Mouse (Mus musculus): ENCODE data around the gene Gsta1. TPM values are rescaled to one million over a fixed set of nuclear protein-coding genes. Genes with fewer than 3 reads are reported as not detected.
"Not testable (repeated sequence)": the region's sequence is repeated elsewhere in the genome, so short reads cannot be mapped to it uniquely, and the experiment has no call there.

Gsta1 gene
- polyA plus RNA-seq, 1 experiment from 2014 or later: not detected

DNA sequence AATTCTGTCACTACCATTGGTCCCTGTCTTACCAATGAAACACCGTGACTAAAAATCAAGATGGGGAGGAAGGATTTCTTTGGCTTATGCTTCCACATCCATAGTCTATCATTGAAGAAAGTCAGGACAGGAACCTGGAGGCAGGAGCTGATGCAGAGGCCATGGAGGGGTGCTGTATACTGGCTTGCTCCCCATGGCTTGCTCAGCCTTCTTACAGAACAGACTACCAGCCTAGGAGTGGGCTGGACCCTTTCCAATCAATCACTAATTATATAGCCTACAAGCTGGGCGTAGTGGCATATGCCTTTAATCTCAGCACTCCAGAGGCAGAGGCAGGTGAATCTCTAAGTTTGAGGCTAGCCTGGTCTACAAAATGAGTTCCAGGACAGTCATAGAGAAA is 19.6 kb upstream of the Gsta1 start:
- no peak for ATAC-seq (ENCODE audit: low FRiP score, low read depth)
- H3K4me2 ChIP-seq: no peak overlapping the region
- no peak overlapping the region for H3K9ac ChIP-seq
- H3K4me3 ChIP-seq: no peak overlapping the region
- H3K36me3 ChIP-seq: no peaks in the 10 kb centered on the region
- H3K27me3 ChIP-seq: no peaks in the 10 kb centered on the region
- H3K27ac ChIP-seq (replicated peaks): no peak overlapping the region
- no peaks in the 10 kb centered on the region for H3K9me3 ChIP-seq
- H3K4me1 ChIP-seq (replicated peaks): no peaks in the 10 kb centered on the region
- 95% methylated on average over 2 of the region's 2 CpGs for WGBS

DNA sequence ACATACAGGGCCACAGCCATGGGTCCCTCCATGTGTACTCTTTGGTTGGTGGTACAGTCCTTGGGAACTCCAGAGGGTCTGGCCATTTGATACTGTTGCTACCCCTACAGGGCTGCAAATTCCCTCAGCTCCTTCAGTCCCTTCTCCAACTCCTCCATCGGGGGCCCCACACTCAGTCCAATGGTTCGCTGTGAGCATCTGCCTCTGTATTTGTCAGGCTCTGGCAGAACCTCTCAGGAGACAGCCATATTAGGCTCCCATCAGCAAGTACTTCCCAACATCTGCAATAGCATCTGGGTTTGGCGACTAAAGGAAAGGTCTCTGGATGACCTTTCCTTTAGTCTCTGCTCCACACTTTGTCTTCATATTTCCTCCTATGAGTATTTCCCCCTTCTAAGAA is 18.9 kb upstream of the Gsta1 start:
- Histone ChIP-seq H3K9me3 (no peaks in the 10 kb centered on the region), H3K27me3 (no peaks in the 10 kb centered on the region), H3K4me3 (no peak overlapping the region), H3K4me1 (replicated peaks) (no peaks in the 10 kb centered on the region), H3K4me2 (no peak overlapping the region), H3K36me3 (no peaks in the 10 kb centered on the region), H3K9ac (no peak overlapping the region), H3K27ac (replicated peaks) (no peak overlapping the region)
- no peak for ATAC-seq (ENCODE audit: low FRiP score, low read depth)
- 93% methylated on average over 3 of the region's 3 CpGs for whole genome bisulfite sequencing

DNA sequence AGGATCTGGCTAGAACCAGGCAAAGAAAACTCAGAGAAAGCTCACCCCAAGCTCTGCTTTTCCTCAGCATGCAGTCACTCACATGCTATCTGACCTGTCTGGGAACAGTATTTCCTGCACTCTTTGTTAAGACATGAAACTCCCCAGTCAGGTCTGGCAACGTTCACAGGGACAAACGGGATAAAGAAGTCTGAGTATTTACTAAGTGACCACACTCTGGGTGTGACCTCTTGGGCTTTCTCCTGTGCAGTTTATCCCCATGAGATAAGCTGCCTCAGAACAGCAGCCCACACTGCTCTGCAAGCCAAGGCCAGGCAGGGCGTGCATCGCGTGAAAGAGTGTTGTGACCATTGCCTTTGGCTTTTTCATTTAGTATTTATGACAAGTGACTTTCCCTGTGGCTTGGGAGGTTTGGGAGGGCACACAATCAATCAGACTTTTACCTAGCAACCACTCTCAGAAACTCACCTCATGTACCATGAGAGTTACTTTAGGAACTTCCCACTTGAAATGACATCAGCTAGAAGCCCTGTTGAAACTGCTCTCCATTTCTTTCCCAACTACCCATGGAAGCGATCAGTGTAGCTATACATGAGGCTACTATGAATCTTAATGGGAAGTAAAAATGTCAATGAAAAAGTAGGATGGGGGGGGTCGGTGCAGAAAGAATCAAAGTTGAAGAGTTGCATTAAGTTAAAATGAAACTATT is 18.0 kb upstream of the Gsta1 start:
- no peak overlapping the region for H3K9ac ChIP-seq
- no peaks in the 10 kb centered on the region for H3K36me3 ChIP-seq
- 87% methylated on average over 7 of the region's 7 CpGs for WGBS
- no peak overlapping the region for H3K4me2 ChIP-seq
- no peaks in the 10 kb centered on the region for H3K4me1 ChIP-seq (replicated peaks)
- ATAC-seq (ENCODE audit: low FRiP score, low read depth): no peak
- no peaks in the 10 kb centered on the region for H3K9me3 ChIP-seq
- H3K4me3 ChIP-seq: no peak overlapping the region
- no peaks in the 10 kb centered on the region for H3K27me3 ChIP-seq
- no peak overlapping the region for H3K27ac ChIP-seq (replicated peaks)

DNA sequence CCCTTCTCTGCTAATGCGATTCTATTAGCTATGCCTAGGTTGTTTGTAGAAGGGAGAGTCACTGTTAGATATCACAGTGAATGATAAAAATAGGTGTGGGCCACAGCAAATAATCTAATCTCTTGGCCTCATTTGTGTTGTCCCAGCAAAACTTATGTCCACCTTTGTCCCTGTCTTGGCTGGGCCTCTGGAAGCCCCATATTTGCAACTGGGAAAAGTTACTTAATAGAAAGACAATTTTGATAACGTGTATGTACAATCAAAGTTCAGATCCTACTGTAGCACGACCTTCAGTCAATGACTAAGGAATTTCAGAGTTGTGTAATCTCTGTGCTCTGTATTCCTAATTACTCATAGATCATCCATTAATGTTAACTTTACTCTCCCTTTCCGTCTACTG is 13.4 kb upstream of the Gsta1 start:
- WGBS: 81% methylated on average over 4 of the region's 4 CpGs
- Histone ChIP-seq H3K27me3 (no peaks in the 10 kb centered on the region), H3K9ac (no peak overlapping the region), H3K36me3 (no peaks in the 10 kb centered on the region), H3K4me1 (replicated peaks) (no peaks in the 10 kb centered on the region), H3K9me3 (no peaks in the 10 kb centered on the region), H3K4me2 (no peak overlapping the region), H3K4me3 (no peak overlapping the region), H3K27ac (replicated peaks) (no peak overlapping the region)
- ATAC-seq (ENCODE audit: low FRiP score, low read depth): no peak

DNA sequence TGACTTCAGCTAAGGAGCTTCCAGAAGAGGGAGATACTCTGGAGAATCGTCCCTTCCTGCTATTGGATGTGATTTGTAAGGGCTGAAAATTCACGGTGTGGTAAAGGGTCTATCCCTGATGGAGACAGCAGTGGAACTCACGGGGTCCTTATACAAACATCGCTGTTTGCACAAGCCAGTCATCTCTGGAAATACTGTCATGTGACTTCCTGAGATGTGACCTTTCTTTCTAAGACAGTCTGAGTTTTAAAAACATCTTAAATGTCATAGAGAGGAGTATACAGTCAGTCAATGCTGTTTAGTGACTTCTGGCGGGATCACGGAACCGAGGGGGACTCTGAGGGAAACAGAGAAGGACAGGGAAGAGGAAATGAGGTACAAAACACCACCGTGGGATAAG is 7.8 kb upstream of the Gsta1 start:
- Histone ChIP-seq H3K27me3 (no peaks in the 10 kb centered on the region), H3K9ac (no peak overlapping the region), H3K9me3 (no peaks in the 10 kb centered on the region), H3K36me3 (no peaks in the 10 kb centered on the region), H3K4me2 (no peak overlapping the region), H3K4me3 (no peak overlapping the region), H3K27ac (replicated peaks) (no peak overlapping the region), H3K4me1 (replicated peaks) (no peaks in the 10 kb centered on the region)
- 80% methylated on average over 8 of the region's 8 CpGs for WGBS
- ATAC-seq (ENCODE audit: low FRiP score, low read depth): no peak

DNA sequence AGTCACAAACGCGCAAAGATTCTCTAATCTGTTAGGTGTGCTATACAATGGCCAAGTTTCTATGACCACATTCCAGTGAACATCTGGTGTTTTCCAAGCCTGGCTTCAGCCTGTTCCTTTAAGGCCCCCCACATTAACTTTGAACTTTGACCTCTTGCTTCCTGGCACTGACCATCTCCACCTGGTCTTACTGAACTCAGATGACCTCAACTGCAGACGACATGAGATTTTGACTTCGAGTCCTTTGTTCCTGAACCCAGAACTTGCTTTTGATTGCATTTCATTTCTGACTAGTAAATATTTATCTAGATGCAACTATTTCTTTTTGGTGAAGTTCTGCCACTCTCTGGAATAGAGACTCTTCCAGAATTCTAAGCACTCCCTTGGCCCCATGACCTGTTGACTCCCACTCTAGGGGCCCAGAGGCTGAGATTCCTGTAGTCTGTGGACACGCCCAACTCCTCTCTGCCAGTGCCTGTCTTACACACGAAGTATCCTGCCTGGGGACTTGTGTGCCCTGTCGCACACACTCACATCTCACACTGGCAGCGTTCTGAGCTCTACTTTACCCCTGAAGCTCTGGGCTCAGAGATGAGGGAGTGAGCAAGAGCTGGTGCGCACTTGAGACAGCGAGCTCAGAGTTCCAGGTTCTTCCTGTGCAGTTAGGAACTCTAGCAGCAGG is 7.1 kb upstream of the Gsta1 start:
- no peaks in the 10 kb centered on the region for H3K36me3 ChIP-seq

DNA sequence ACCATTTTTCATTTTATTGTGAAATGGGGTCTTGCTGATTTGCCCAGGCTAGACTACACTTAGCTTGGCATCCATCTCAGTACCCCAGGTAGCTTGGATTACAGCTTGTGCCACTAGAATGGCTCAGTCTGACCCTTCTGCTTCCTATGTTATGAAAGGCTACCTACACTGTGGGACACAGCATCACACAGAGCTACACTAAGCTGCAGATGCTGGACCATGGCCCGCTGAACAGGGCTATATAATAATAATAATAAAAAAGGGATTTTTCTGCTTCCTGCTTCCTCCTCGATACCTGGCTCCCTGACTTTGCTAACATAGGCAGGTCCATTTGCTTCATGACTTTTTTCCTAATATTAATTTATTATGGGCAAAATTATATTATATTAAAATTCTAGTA is 6.0 kb upstream of the Gsta1 start:
- 83% methylated on average over 2 of the region's 2 CpGs for WGBS
- H3K27me3 ChIP-seq: no peaks in the 10 kb centered on the region
- no peaks in the 10 kb centered on the region for H3K9me3 ChIP-seq
- no peak overlapping the region for H3K4me2 ChIP-seq
- no peak overlapping the region for H3K27ac ChIP-seq (replicated peaks)
- no peak for ATAC-seq (ENCODE audit: low FRiP score, low read depth)
- H3K9ac ChIP-seq: no peak overlapping the region
- H3K4me1 ChIP-seq (replicated peaks): no peaks in the 10 kb centered on the region
- H3K4me3 ChIP-seq: no peak overlapping the region
- H3K36me3 ChIP-seq: no peaks in the 10 kb centered on the region

More for the DNA sequence above, 7.1 kb upstream of the Gsta1 start:
- Histone ChIP-seq H3K9me3 (no peaks in the 10 kb centered on the region), H3K4me2 (no peak overlapping the region), H3K27me3 (no peaks in the 10 kb centered on the region), H3K9ac (no peak overlapping the region), H3K4me3 (no peak overlapping the region), H3K27ac (replicated peaks) (no peak overlapping the region), H3K4me1 (replicated peaks) (no peaks in the 10 kb centered on the region)
- 83% methylated on average over 10 of the region's 10 CpGs for WGBS
- ATAC-seq (ENCODE audit: low FRiP score, low read depth): no peak

DNA sequence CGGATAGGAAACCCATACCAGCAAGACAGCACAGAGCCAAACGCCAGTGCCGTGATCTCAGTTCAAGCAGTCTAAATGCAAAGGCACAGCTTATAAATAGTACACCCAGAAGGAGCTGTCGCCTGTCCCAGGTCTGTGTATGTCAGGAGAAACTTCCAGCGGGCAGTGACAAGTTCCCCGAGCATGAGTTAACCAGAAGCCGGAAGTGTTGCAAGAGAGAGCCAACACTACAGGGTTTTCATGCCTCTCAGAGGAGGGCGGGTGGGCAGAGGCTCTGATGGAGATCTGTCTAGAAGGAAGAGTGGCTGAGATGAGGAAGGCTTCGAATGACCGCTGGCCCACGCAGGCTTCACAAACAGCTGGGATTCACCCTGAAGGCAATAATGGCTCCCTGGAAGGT is 5.2 kb upstream of the Gsta1 start:
- 88% methylated on average over 11 of the region's 11 CpGs for WGBS
- H3K27me3 ChIP-seq: no peaks in the 10 kb centered on the region
- ATAC-seq (ENCODE audit: low FRiP score, low read depth): no peak
- H3K9ac ChIP-seq: no peak overlapping the region
- H3K4me3 ChIP-seq: no peak overlapping the region
- no peak overlapping the region for H3K4me2 ChIP-seq
- no peaks in the 10 kb centered on the region for H3K36me3 ChIP-seq
- no peaks in the 10 kb centered on the region for H3K9me3 ChIP-seq
- H3K4me1 ChIP-seq (replicated peaks): no peaks in the 10 kb centered on the region
- H3K27ac ChIP-seq (replicated peaks): no peak overlapping the region

DNA sequence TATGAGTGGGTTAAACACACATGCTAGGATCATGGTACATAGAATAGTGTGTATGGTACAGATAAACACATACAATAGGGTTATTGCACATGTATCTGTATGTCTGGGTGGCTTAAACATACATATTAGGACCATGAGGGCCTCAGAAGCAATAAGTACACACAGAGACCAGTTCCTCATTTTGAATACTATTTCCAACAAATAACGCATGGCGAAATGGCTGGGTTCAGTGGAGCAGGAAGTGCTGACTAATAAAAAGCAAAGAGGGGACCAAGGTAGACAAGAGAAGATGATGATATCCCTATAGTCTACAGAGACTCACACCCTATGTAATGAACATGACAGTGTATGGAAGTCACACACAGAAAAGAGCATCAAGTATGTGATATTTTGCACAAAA is 2.3 kb upstream of the Gsta1 start:
- no peak overlapping the region for H3K4me2 ChIP-seq
- no peaks in the 10 kb centered on the region for H3K27me3 ChIP-seq
- H3K27ac ChIP-seq (replicated peaks): no peak overlapping the region
- WGBS: 93% methylated on average over 2 of the region's 2 CpGs
- no peak overlapping the region for H3K9ac ChIP-seq
- no peaks in the 10 kb centered on the region for H3K4me1 ChIP-seq (replicated peaks)
- no peak overlapping the region for H3K4me3 ChIP-seq
- H3K9me3 ChIP-seq: no peaks in the 10 kb centered on the region
- ATAC-seq (ENCODE audit: low FRiP score, low read depth): no peak
- H3K36me3 ChIP-seq: no peaks in the 10 kb centered on the region

DNA sequence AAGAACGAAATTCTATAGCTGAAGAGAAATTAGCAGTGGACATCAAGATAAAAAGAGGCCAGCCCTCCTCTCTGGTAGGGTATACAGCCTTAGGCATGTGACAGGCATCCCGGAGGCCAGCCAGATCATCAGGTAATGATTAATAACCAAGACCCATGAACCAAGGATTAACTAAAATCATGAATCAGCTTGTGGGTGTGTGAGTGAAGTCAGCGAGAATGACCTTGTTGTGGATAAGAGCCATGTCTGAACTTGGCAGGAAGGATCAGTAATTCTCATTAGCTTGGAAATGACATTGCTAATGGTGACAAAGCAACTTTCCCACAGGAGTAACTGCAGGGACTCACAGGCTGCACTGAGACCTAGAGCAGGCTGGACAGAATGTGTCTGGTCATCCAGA is 798 bp upstream of the Gsta1 start:
- not testable (repeated sequence) for ATAC-seq (ENCODE audit: low FRiP score, low read depth); H3K9me3 ChIP-seq; H3K36me3 ChIP-seq; H3K27me3 ChIP-seq; H3K27ac ChIP-seq (replicated peaks); H3K4me2 ChIP-seq; H3K4me3 ChIP-seq; H3K9ac ChIP-seq; H3K4me1 ChIP-seq (replicated peaks)
- WGBS: 70% methylated on average over 3 of the region's 3 CpGs

DNA sequence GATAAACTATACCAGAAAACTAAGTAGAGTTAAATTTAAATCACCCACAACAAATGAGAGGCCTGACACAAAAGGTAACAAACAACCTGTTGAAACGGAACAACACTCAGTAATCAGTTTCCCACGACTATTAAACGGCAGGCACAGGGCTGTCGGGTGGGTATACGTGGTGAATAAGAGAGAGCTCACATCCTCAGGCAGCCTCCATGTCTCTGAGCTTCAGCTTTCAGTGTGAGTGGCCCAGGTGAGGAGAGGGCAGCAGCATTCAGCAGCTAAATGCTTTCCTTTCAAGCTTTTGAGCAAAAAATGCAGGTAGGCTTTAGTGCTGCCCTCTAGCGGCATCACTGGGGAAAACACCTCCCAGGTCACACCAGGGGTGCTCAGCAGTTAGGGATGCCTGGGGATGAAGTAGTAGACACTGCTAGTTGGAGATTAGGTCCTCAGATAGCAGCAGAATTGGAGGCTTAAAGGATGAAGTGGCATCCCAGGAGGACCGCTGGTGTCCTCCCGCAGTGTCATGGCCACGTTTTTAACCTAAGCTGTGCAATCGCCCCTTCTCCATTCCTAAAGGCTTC is 2.8 kb downstream of the Gsta1 start:
- H3K36me3 ChIP-seq; H3K9ac ChIP-seq; ATAC-seq (ENCODE audit: low FRiP score, low read depth); H3K4me1 ChIP-seq (replicated peaks); H3K27me3 ChIP-seq; H3K27ac ChIP-seq (replicated peaks); H3K9me3 ChIP-seq; H3K4me3 ChIP-seq; H3K4me2 ChIP-seq: not testable (repeated sequence)
- no CpG with 5 or more reads among the region's 10 CpGs for WGBS

DNA sequence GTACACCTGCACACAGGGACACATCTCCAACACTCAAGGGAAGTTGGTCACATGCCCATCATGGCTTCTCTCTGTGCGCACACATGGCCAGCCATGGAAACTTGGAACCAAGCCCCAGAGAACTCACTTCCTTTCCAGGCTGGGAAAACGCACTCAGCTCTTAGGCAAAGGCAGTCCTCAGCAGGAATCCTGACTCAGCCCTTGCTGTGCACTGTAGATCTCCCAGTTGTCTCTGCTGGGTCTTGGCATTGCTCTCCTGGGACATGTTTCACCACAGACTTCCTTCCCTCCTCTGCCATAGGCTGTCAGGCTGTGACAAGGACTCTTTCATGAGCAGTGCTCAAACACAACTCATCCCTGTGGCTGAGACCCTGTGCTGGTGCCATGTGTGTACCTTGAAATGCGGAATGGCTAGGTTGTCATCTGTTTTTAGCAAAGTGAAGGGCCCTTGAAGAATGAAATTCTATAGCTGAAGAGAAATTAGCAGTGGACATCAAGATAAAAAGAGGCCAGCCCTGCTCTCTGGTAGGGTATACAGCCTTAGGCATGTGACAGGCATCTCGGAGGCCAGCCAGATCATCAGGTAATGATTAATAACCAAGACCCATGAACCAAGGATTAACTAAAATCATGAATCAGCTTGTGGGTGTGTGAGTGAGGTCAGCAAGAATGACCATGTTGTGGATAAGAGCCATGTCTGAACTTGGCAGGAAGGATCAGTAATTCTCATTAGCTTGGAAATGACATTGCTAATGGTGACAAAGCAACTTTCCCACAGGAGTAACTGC is 25.4 kb downstream of the Gsta1 start:
- not testable (repeated sequence) for H3K9me3 ChIP-seq; H3K27me3 ChIP-seq; H3K36me3 ChIP-seq; H3K4me2 ChIP-seq; H3K4me3 ChIP-seq; ATAC-seq (ENCODE audit: low FRiP score, low read depth); H3K4me1 ChIP-seq (replicated peaks); H3K9ac ChIP-seq; H3K27ac ChIP-seq (replicated peaks)
- 77% methylated on average over 4 of the region's 4 CpGs for WGBS
